Mouse (Mus musculus) heart, embryonic 14.5 days (tissue): ENCODE measurements around the gene Flot2. TPM values are rescaled to one million over a fixed set of nuclear protein-coding genes. Genes with fewer than 3 reads are reported as not detected.

Source experiments
- ATAC-seq: fragments of 200-750 bp; cut with Nextera tagmentation; 2 replicates; pipeline ENCODE4 v1.8.0; 2017; ENCODE audit warnings: low read depth, moderate TSS enrichment; ENCODE audit not compliant: insufficient number of reproducible peaks, insufficient read depth, low FRiP score
- H3K27ac ChIP-seq, 2 experiments: fragments of 200-500 bp in 1 of 2; fragments of 300-500 bp in 1 of 2; sonication (generic) in 1 of 2; replicated peaks in 1 of 2; 2 replicates each; pipeline ENCODE4 v1.5.1; 2012 to 2014; ENCODE audit warnings: low read depth in 2 of 2, low read length in 2 of 2, control low read depth in 1 of 2, mild to moderate bottlenecking in 1 of 2, mixed read lengths in 1 of 2; ENCODE audit not compliant: control insufficient read depth in 1 of 2, insufficient read depth in 1 of 2
- H3K27me3 ChIP-seq: fragments of 300-500 bp; sonication (generic); 2 replicates; pipeline ENCODE4 v1.6.1; 2014; ENCODE audit warnings: mild to moderate bottlenecking, low read length, control low read depth; ENCODE audit not compliant: control insufficient read depth, insufficient read depth
- H3K36me3 ChIP-seq: fragments of 300-500 bp; sonication (generic); 2 replicates; pipeline ENCODE4 v1.6.1; 2014; ENCODE audit warnings: mild to moderate bottlenecking, control low read depth, low read length, mixed read lengths; ENCODE audit not compliant: control insufficient read depth, insufficient read depth
- H3K4me1 ChIP-seq, 2 experiments: fragments of 200-500 bp in 1 of 2; fragments of 300-500 bp in 1 of 2; sonication (generic) in 1 of 2; 2 replicates each; pipeline ENCODE4 v1.6.1; 2012 to 2014; ENCODE audit warnings: low read length in 2 of 2, control low read depth in 1 of 2, mixed read lengths in 1 of 2; ENCODE audit not compliant: control insufficient read depth in 2 of 2, insufficient read depth in 2 of 2
- H3K4me2 ChIP-seq: fragments of 300-500 bp; sonication (generic); 2 replicates; pipeline ENCODE4 v1.6.1; 2014; ENCODE audit warnings: mild to moderate bottlenecking, low read length
- H3K4me3 ChIP-seq, 2 experiments: fragments of 200-500 bp in 1 of 2; fragments of 300-500 bp in 1 of 2; sonication (generic) in 1 of 2; 2 replicates each; pipeline ENCODE4 v1.5.1; 2012 to 2014; ENCODE audit warnings: low read length in 2 of 2, mild to moderate bottlenecking in 2 of 2, control low read depth in 1 of 2, low read depth in 1 of 2, moderate library complexity in 1 of 2; ENCODE audit not compliant: control insufficient read depth in 1 of 2, insufficient read depth in 1 of 2
- H3K9ac ChIP-seq: fragments of 300-500 bp; sonication (generic); 2 replicates; pipeline ENCODE4 v1.6.1; 2014; ENCODE audit warnings: mild to moderate bottlenecking, low read length
- H3K9me3 ChIP-seq: fragments of 300-500 bp; sonication (generic); 2 replicates; pipeline ENCODE4 v1.6.1; 2016; ENCODE audit warnings: low read length, control low read depth; ENCODE audit not compliant: control insufficient read depth
- WGBS: fragments of 180-500 bp; shearing (Covaris S2); extraction: QIAGEN DNeasy Blood & Tissue Kit; methylation state at CpG from one replicate; pipeline ENCODE4 v1.1.7; 2014; 5-methylcytosine and 5-hydroxymethylcytosine counted together
- polyA plus RNA-seq: library from polyadenylated mRNA; unstranded; fragments of >200 nt; fragmentation: Nextera tagmentation; extraction: Ambion mirVana; gene quantifications from 2 replicates; pipeline ENCODE4 v1.2.1, GENCODE M21; 2014

Gene Flot2
- polyA plus RNA-seq, 1 experiment from 2014 or later = 98.3 TPM

- Histone ChIP-seq H3K27me3 (no peaks in the 10 kb centered on the region), H3K4me1 (peaks cover 2 to 30% of the 10 kb centered on the region in 2 experiments; a peak in 3 of 4 replicates), H3K36me3 (no peaks in the 10 kb centered on the region), H3K9ac (peak overlapping the region; percentile 91), H3K27ac (peak overlapping the region; percentile 57 to 92), H3K9me3 (no peaks in the 10 kb centered on the region), H3K4me3 (peak overlapping the region; percentile 79 to 86), H3K4me2 (peak overlapping the region; percentile 83)
- ATAC-seq = no peak
- 48% methylated on average over 11 of the region's 11 CpGs for WGBS
These were observed 56.4 kb downstream of the Flot2 start for GRCm38 (mm10) chr11:78094137-78094503.

DNA sequence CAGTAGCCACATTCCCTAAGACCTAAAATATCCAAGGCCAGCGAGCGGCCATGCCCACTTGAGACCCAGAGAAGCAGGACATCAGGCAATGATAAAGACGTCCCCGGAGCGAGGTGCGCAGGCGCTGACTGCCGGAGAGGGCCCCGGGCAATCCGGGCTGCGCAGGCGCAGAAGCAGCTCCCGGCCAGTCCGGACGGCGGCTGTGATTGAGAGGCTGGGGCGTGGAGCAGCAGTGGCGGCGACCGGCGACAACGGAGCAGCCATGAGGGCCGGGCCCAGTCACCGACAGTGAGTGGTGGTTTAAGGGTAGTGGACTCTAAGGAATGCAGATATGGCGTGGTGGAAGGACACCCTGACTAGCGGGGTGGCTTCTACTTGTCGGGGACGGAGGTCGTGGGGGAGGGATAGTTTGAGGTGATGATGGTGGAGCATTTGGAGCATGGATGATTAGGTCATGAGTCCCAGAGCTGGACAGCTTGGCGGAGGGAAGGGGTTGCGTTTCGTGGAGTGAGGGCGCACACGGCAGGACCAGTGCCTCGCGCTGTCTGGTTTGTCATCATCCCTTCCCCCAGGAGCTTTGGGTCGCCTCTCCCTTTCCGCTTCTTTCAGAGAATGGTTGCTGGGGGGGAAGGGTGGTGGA, 56.9 kb downstream of the Flot2 start, which contains the start of gene Fam222b:
Fam222b (plus strand) TSS at position 157 of the 640 bp plus-strand sequence.
- H3K27me3 ChIP-seq = no peaks in the 10 kb centered on the region
- H3K4me3 ChIP-seq = peak within 1 kb of the TSS; percentile 79 to 86
- H3K9ac ChIP-seq = peak within 1 kb of the TSS; percentile 91
- 0 out of 2 replicates have a peak, but pooled peaks cover 2% of the 10 kb centered on the region for H3K36me3 ChIP-seq
- H3K4me2 ChIP-seq = peak within 1 kb of the TSS; percentile 83
- peak within 1 kb of the TSS; percentile 91 to 92 for H3K27ac ChIP-seq
- WGBS = under 1% methylated on average over 38 of the region's 38 CpGs
- no peaks in the 10 kb centered on the region for H3K9me3 ChIP-seq
- peak; percentile 93 for ATAC-seq
- H3K4me1 ChIP-seq = peaks cover 2 to 30% of the 10 kb centered on the region in 2 experiments; a peak in 3 of 4 replicates

- ATAC-seq = no peak
- peak overlapping the region; percentile 91 for H3K9ac ChIP-seq
- 19% methylated on average over 5 of the region's 5 CpGs for WGBS
These were observed 57.4 kb downstream of the Flot2 start for GRCm38 (mm10) chr11:78095144-78095516.

DNA sequence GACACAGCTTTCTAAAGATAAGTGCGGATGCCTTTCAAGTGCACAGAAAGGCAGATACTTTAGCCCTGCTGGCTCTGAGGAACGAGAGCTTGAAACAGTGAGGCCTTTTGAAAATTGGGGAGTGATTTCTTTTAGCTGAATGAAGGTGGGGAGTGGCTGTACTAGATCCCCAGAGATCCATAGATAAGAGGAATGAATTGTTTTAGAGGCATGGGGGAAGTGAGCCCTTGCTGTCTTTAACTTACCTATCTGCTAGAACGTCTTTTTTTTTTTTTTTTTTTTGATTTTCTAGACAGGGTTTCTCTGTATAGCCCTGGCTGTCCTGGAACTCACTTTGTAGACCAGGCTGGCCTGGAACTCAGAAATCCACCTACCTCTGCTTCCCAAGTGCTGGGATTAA, 59.3 kb downstream of the Flot2 start:
- H3K9me3 ChIP-seq = no peaks in the 10 kb centered on the region
- H3K4me1 ChIP-seq = peaks cover 8 to 41% of the 10 kb centered on the region in 2 experiments
- peak overlapping the region; percentile 69 for H3K9ac ChIP-seq
- peak overlapping the region; percentile 38 to 40 for H3K4me3 ChIP-seq
- H3K4me2 ChIP-seq = peak overlapping the region; percentile 83
- H3K27me3 ChIP-seq = no peaks in the 10 kb centered on the region
- peak overlapping the region; percentile 83 to 87 for H3K27ac ChIP-seq
- no peak for ATAC-seq
- 0 out of 2 replicates have a peak, but pooled peaks cover 11% of the 10 kb centered on the region for H3K36me3 ChIP-seq
- 6% methylated on average over 3 of the region's 3 CpGs for WGBS

More at GRCm38 (mm10) chr11:78095144-78095516, 57.4 kb downstream of the Flot2 start:
- no peaks in the 10 kb centered on the region for H3K27me3 ChIP-seq
- H3K36me3 ChIP-seq = 0 out of 2 replicates have a peak, but pooled peaks cover 3% of the 10 kb centered on the region
- H3K4me3 ChIP-seq = peak overlapping the region; percentile 79 to 86
- peak overlapping the region; percentile 83 for H3K4me2 ChIP-seq
- H3K9me3 ChIP-seq = no peaks in the 10 kb centered on the region
- peak overlapping the region; percentile 91 to 92 for H3K27ac ChIP-seq
- peaks cover 2 to 30% of the 10 kb centered on the region in 2 experiments for H3K4me1 ChIP-seq

DNA sequence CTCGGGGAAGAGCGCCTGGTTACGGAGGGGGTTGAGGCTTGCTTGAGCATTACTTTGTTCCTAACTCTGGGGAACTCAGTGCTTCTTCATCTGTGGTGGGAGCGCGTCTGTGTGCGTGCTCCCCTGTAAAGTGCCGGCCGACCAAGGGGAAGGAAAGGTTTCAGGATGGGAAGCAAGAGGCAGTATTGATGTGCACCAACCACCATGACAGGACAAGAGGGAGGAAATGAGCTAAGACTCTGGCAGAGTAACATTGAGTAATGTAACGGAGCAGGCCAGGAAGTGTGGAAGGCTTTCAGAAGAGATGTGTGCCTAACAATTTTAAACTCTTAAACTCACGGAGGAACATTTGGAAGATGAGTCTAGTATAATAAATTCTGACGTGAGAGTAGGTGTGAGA, 63.0 kb downstream of the Flot2 start:
- H3K27ac ChIP-seq = peak overlapping the region in 1 of 2 experiments; percentile 43; a peak in 2 of 4 replicates
- no peak overlapping the region for H3K4me3 ChIP-seq
- H3K9me3 ChIP-seq = no peaks in the 10 kb centered on the region
- H3K36me3 ChIP-seq = peaks cover 11% of the 10 kb centered on the region
- H3K4me2 ChIP-seq = no peak overlapping the region
- 62% methylated on average over 11 of the region's 11 CpGs for WGBS
- no peak for ATAC-seq
- peaks cover 7 to 36% of the 10 kb centered on the region in 2 experiments for H3K4me1 ChIP-seq
- no peaks in the 10 kb centered on the region for H3K27me3 ChIP-seq
- H3K9ac ChIP-seq = no peak overlapping the region

DNA sequence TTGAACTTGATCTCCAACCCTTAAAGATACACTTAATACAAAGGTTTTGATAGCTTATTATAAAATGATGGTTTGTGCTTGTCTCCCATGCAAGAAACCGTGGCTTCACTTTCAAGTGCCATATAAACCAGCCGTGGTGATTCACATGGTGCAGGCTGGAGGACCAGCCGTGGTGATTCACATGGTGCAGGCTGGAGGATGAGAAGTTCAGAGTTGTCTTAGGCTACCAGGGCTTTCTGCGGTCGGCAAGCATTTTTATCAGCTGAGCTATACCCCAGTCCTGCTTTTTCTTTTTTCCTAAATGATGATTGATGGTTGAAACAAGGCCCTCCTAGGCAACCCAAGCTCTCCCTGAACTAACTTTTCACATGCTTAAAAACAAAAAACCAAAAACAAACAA, 64.4 kb downstream of the Flot2 start:
- H3K27ac ChIP-seq = no peak overlapping the region
- no peaks in the 10 kb centered on the region for H3K27me3 ChIP-seq
- peaks cover 17% of the 10 kb centered on the region for H3K36me3 ChIP-seq
- no peak overlapping the region for H3K4me3 ChIP-seq
- no peak for ATAC-seq
- no peaks in the 10 kb centered on the region for H3K9me3 ChIP-seq
- H3K4me2 ChIP-seq = no peak overlapping the region
- H3K9ac ChIP-seq = no peak overlapping the region
- H3K4me1 ChIP-seq = peaks cover 6 to 27% of the 10 kb centered on the region in 2 experiments
- WGBS = 71% methylated on average over 5 of the region's 5 CpGs

DNA sequence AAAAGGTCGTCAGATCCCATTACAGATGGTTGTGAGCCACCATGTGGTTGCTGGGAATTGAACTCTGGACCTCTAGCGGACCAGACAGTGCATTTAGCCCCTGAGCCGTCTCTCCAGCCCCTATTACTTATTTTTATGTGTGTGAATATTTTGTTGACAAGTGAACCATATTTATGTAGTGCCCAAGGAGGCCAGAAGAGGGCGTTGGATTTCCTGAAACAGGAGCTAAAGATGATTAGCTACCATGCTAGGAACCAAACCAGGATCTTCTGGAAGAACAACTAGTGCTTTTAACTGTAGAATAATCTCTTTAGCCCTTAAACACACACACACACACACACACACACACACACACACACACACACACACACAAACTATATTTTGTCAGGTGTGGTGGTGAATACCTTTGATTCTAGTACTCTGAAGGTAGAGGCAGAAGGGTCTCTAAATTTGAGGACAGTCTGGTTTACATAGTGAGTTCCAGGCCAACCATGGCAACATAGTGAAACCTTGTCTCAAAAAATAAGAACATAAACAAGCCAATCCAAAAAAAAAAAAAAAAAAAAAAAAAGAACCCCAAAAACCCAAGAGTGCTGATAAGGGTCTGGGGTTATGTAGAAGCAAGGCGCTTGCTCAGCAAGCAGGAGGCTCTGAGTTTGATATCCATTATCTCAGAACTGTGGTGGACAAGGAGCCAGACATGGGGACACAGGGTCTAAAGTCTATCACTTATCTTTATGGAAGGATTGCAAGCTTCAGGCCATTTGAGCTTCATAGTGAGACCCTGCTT, 65.4 kb downstream of the Flot2 start:
- ATAC-seq = no peak
- Histone ChIP-seq H3K27ac (no peak overlapping the region), H3K9me3 (0 out of 2 replicates have a peak, but pooled peaks cover 3% of the 10 kb centered on the region), H3K27me3 (no peaks in the 10 kb centered on the region), H3K4me2 (no peak overlapping the region), H3K36me3 (peaks cover 21% of the 10 kb centered on the region), H3K4me1 (peaks cover 6 to 17% of the 10 kb centered on the region in 2 experiments), H3K4me3 (no peak overlapping the region), H3K9ac (no peak overlapping the region)
- 68% methylated on average over 5 of the region's 5 CpGs for WGBS
